Mouse (Mus musculus): ENCODE results near the gene Sla2.

GRCm38 (mm10) chr2:156928606-156929005 is 41.6 kb upstream of the Sla2 start:
- TF ChIP-seq POLR2A (IDR thresholded peaks at IDR 0.05; ENCODE audit: low read depth, low read length): no peak
- TF ChIP-seq CTCF (IDR thresholded peaks at IDR 0.05; ENCODE audit: extremely low read depth, insufficient read depth, insufficient read length, insufficient replicate concordance): no peak
